Mouse (Mus musculus) CH12.LX (cell line): ENCODE data around the gene Pola2. TPM values are rescaled to one million over a fixed set of nuclear protein-coding genes. Genes with fewer than 3 reads are reported as not detected.

Experiments used
- DNase-seq: peaks from one replicate; pipeline ENCODE4 v3.0.0-alpha.2; 2013; ENCODE audit errors: extremely low read depth
- H3K27ac ChIP-seq: 2 replicates; pipeline ENCODE4 v1.5.1; 2012; ENCODE audit warnings: low read depth, mild to moderate bottlenecking, control low read depth, moderate library complexity; ENCODE audit not compliant: insufficient read depth
- H3K27me3 ChIP-seq: replicated peaks from 2 replicates; pipeline ENCODE3; 2012; ENCODE audit warnings: inconsistent platforms
- H3K36me3 ChIP-seq, 2 experiments: replicated peaks in 1 of 2; 2 replicates each; pipeline versions ENCODE3 to v1.6.1; 2012; ENCODE audit warnings: inconsistent platforms in 1 of 2, low read length in 1 of 2, mild to moderate bottlenecking in 1 of 2, mixed read lengths in 1 of 2, moderate library complexity in 1 of 2; ENCODE audit not compliant: control insufficient read depth in 1 of 2, insufficient read depth in 1 of 2
- H3K4me1 ChIP-seq, 2 experiments: 2 replicates each; pipeline ENCODE4 v1.6.1; 2012; ENCODE audit warnings: inconsistent platforms in 1 of 2, moderate library complexity in 1 of 2; ENCODE audit not compliant: insufficient read depth in 2 of 2, control insufficient read depth in 1 of 2
- H3K4me2 ChIP-seq: 2 replicates; pipeline ENCODE4 v1.6.1; 2012; ENCODE audit warnings: low read depth, mild to moderate bottlenecking, control low read depth; ENCODE audit not compliant: poor library complexity, insufficient read depth, severe bottlenecking
- H3K4me3 ChIP-seq, 3 experiments: fragments of 150-350 bp in 1 of 3; sonication (generic) in 1 of 3; replicated peaks in 1 of 3; 2 replicates each; pipeline versions ENCODE3 to v1.5.1; 2011 to 2012; ENCODE audit warnings: low read depth in 2 of 3, low read length in 2 of 3, mild to moderate bottlenecking in 2 of 3, moderate library complexity in 2 of 3, control low read depth in 1 of 3, improper control_type of control experiment in 1 of 3, inconsistent platforms in 1 of 3, mixed read lengths in 1 of 3; ENCODE audit not compliant: poor library complexity in 1 of 3
- H3K79me2 ChIP-seq: replicated peaks from 2 replicates; pipeline ENCODE4 v1.6.1; 2012; ENCODE audit warnings: mild to moderate bottlenecking, moderate library complexity; ENCODE audit not compliant: control insufficient read depth, poor library complexity, insufficient read depth, severe bottlenecking; ENCODE audit errors: extremely low read depth
- H3K9ac ChIP-seq: 2 replicates; pipeline ENCODE4 v1.6.1; 2012; ENCODE audit warnings: low read depth, mild to moderate bottlenecking, control low read depth, moderate library complexity; ENCODE audit not compliant: insufficient read depth
- H3K9me3 ChIP-seq: replicated peaks from 2 replicates; pipeline ENCODE3; 2012; ENCODE audit warnings: low read length, inconsistent platforms, mixed read lengths
- CHD1 ChIP-seq: IDR thresholded peaks from 2 replicates; pipeline ENCODE4 v1.6.1; 2012; ENCODE audit warnings: low read depth, low read length, improper control_type of control experiment, inconsistent platforms
- E2F4 ChIP-seq: IDR thresholded peaks from 2 replicates; pipeline ENCODE4 v1.6.1; 2011; ENCODE audit warnings: low read depth, low read length, improper control_type of control experiment; ENCODE audit not compliant: insufficient replicate concordance
- ELF1 ChIP-seq: IDR thresholded peaks from 2 replicates; pipeline ENCODE4 v1.6.1; 2014; ENCODE audit warnings: low read depth, mild to moderate bottlenecking, inconsistent platforms, low read length, improper control_type of control experiment
- ETS1 ChIP-seq: conservative IDR thresholded peaks from 2 replicates; pipeline ENCODE4 v1.6.1; 2012; ENCODE audit warnings: low read depth, mild to moderate bottlenecking, inconsistent platforms, low read length, improper control_type of control experiment, moderate library complexity
- HCFC1 ChIP-seq: IDR thresholded peaks from 2 replicates; pipeline ENCODE4 v1.6.1; 2012; ENCODE audit warnings: low read depth, mild to moderate bottlenecking, inconsistent platforms, low read length, improper control_type of control experiment
- IRF4 ChIP-seq: IDR thresholded peaks from 2 replicates; pipeline ENCODE4 v1.6.1; 2014; ENCODE audit warnings: low read depth, mild to moderate bottlenecking, inconsistent platforms, low read length, improper control_type of control experiment
- JUN ChIP-seq: IDR thresholded peaks from 2 replicates; pipeline ENCODE4 v1.6.1; 2011; ENCODE audit warnings: low read depth, mild to moderate bottlenecking, low read length, improper control_type of control experiment, moderate library complexity; ENCODE audit not compliant: insufficient read depth
- JUND ChIP-seq: conservative IDR thresholded peaks from 2 replicates; pipeline ENCODE4 v1.6.1; 2011; ENCODE audit warnings: low read depth, low read length, improper control_type of control experiment
- MAZ ChIP-seq: IDR thresholded peaks from 2 replicates; pipeline ENCODE4 v1.6.1; 2012; ENCODE audit warnings: low read depth, mild to moderate bottlenecking, inconsistent platforms, low read length, improper control_type of control experiment, moderate library complexity
- MEF2A ChIP-seq: IDR thresholded peaks from 2 replicates; pipeline ENCODE4 v1.6.1; 2014; ENCODE audit warnings: low read depth, mild to moderate bottlenecking, inconsistent platforms, low read length, improper control_type of control experiment, borderline replicate concordance
- MXI1 ChIP-seq: IDR thresholded peaks from 2 replicates; pipeline ENCODE4 v1.6.1; 2011; ENCODE audit warnings: mild to moderate bottlenecking, low read depth, low read length, improper control_type of control experiment
- NELFE ChIP-seq: IDR thresholded peaks from 2 replicates; pipeline ENCODE4 v1.6.1; 2011; ENCODE audit warnings: low read depth, low read length, improper control_type of control experiment
- POLR2A ChIP-seq: IDR thresholded peaks from 2 replicates; pipeline ENCODE4 v1.6.1; 2011; ENCODE audit warnings: low read depth, mild to moderate bottlenecking, improper control_type of control experiment, low read length
- RAD21 ChIP-seq: IDR thresholded peaks from 2 replicates; pipeline ENCODE4 v1.6.1; 2011; ENCODE audit warnings: low read depth, mild to moderate bottlenecking, low read length, improper control_type of control experiment, moderate library complexity
- TBP ChIP-seq: conservative IDR thresholded peaks from 2 replicates; pipeline ENCODE4 v1.6.1; 2011; ENCODE audit warnings: low read depth, low read length, improper control_type of control experiment
- UBTF ChIP-seq: IDR thresholded peaks from 2 replicates; pipeline ENCODE4 v1.6.1; 2012; ENCODE audit warnings: low read depth, mild to moderate bottlenecking, inconsistent platforms, low read length, improper control_type of control experiment, moderate library complexity
- USF1 ChIP-seq: IDR thresholded peaks from 2 replicates; pipeline ENCODE4 v1.6.1; 2014; ENCODE audit warnings: low read depth, mild to moderate bottlenecking, inconsistent platforms, low read length, improper control_type of control experiment
- ZNF384 ChIP-seq: IDR thresholded peaks from 2 replicates; pipeline ENCODE4 v1.6.1; 2012; ENCODE audit warnings: low read depth, low read length, improper control_type of control experiment, inconsistent platforms
- dilution Hi-C: fragments of 300-500 bp; cut with MboI; formaldehyde crosslinking; loops from 2 replicates; pipeline ENCODE4 v1.14.3; 2020; ENCODE audit warnings: low sequenced_read_pairs; ENCODE audit not compliant: extremely low pct_unique_long_range_greater_than_20kb, extremely low pct_ligation_motif_present
- in situ Hi-C: fragments of 300-500 bp; cut with MboI; formaldehyde crosslinking; loops from 3 replicates; pipeline ENCODE4 v1.14.3; 2019; ENCODE audit warnings: low sequenced_read_pairs, low pct_ligation_motif_present, low pct_unique_long_range_greater_than_20kb, mixed read lengths
- polyA plus RNA-seq: library from polyadenylated mRNA; unstranded; fragments of >175 nt; gene quantifications from 2 replicates; pipeline ENCODE4 v1.2.1, GENCODE M21; 2012; ENCODE audit warnings: low read depth; ENCODE audit not compliant: insufficient read length
- total RNA-seq, 2 experiments: library from RNA; depleted of rRNA; stranded (reverse); fragments of 300-350 nt in 1 of 2; fragments of >200 nt in 1 of 2; gene quantifications; 2 replicates each; pipeline ENCODE4 v1.2.3; 2012 to 2014

The Pola2 gene
- total and polyA plus RNA-seq, 3 experiments, result 60.3 to 91.4 (median 71.7) TPM

DNA sequence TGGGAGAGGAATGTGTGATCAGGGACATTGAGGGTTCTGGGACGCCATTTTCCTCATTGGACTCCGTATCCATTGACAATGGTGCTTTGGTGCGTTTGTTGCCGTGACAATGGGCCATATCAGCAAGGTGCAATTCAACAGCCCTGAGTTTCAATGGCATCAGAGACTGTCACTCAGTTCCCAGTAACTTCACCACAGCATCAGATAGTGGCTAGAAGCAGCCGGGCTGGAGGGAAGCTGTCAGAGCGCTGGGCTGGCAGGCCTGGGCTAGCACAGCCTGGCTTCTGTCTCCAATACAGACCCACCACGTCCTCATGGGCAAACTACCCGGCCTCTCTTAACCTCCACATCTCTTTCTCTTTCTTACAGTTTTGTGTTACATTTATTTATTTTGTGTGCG is 16.5 kb upstream of the Pola2 start:
- Histone ChIP-seq H3K4me1 (no peaks in the 10 kb centered on the region), H3K9ac (no peak overlapping the region), H3K79me2 (no peaks in the 10 kb centered on the region)
- dilution Hi-C loops (no loop called here), in situ Hi-C loops (no loop called here)
- no peak for DNase-seq
- TF ChIP-seq MXI1 (no peak), TBP (no peak), NELFE (no peak), MEF2A (no peak), JUND (no peak), RAD21 (no peak), ZNF384 (no peak), IRF4 (no peak), UBTF (no peak)
- TF ChIP-seq, all 38 proteins: peak for 0
- Histone ChIP-seq H3K36me3 (no peaks in the 10 kb centered on the region), H3K27ac (no peak overlapping the region), H3K27me3 (no peaks in the 10 kb centered on the region), H3K9me3 (no peaks in the 10 kb centered on the region), H3K4me2 (no peak overlapping the region), H3K4me3 (no peak overlapping the region)

DNA sequence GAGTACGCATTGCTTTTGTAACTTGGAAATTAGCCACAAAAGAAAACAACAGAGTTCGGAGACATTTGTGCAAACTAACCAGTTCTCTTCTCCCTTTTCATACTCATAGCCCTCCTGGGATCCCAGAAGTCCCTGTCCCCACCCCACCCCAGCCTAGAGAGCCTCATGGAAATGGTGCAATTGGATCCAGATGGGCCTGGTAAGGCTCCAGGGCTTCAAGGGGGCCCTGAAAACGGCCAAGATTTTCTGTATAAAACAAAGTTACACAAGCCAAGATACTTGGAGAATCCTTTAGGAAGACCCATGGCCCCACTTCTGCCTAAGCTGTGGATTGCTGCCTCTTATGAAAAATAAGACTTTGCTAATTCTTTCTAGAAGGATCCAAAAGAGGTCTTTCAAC is 13.7 kb upstream of the Pola2 start:
- DNase-seq, result no peak
- Histone ChIP-seq H3K4me3 (no peak overlapping the region), H3K4me1 (peaks cover 0 to 5% of the 10 kb centered on the region in 2 experiments; a peak in 2 of 4 replicates), H3K27me3 (no peaks in the 10 kb centered on the region), H3K36me3 (no peaks in the 10 kb centered on the region), H3K4me2 (no peak overlapping the region), H3K79me2 (no peaks in the 10 kb centered on the region), H3K9me3 (no peaks in the 10 kb centered on the region), H3K9ac (no peak overlapping the region), H3K27ac (no peak overlapping the region)
- in situ Hi-C loops, result no loop called here
- dilution Hi-C loops, result no loop called here
- TF ChIP-seq ETS1, result no peak
- no peak for TF ChIP-seq E2F4
- no peak for TF ChIP-seq POLR2A
- TF ChIP-seq RAD21, result no peak
- TF ChIP-seq MAZ, result no peak
- no peak for TF ChIP-seq TBP
- no peak for TF ChIP-seq USF1
- TF ChIP-seq JUN, result no peak
- TF ChIP-seq CHD1, result no peak
- no peak for TF ChIP-seq ELF1
- TF ChIP-seq HCFC1, result no peak
